Mouse (Mus musculus): Measurements from ENCODE around the gene Siglece. TPM values are rescaled to one million over a fixed set of nuclear protein-coding genes. Genes with fewer than 3 reads are reported as not detected.
A peak's percentile ranks its signal among the peaks of the same experiment; 100 is the strongest.

The Siglece gene
- polyA plus RNA-seq, 1 experiment from 2014 or later = 1.6 TPM

DNA sequence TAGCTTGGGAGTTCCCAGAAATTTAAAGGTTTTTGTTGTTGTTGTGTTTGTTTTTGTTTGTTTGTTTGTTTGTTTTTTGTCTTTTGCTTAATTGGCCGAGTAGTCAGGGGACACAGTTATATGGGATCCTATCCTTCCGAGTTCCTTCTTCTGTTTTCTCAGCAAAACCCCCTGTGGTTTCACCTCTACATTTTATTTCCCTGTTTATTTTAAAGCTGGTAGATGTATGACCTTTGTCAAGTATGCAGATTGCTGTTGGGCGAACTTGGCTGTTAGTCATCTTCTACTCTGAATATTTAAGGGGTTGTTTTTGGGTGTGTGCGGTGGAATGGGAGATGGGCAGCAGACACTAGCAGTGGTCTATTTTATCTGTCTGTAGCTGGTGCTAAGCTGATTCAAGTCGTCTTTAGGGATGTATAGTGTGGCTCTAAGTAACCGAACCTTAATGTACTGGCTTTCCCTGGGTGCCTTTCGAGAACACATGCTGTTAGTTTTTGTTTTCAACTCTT is 51.6 kb downstream of the Siglece start:
- no peaks in the 10 kb centered on the region for H3K36me3 ChIP-seq (ENCODE audit: control insufficient read depth, insufficient read depth, low read length)
- WGBS = 71% methylated on average over 7 of the region's 7 CpGs
- no peak overlapping the region for H3K27ac ChIP-seq (ENCODE audit: low read length)
- H3K27me3 ChIP-seq (replicated peaks; ENCODE audit: control insufficient read depth, insufficient read depth, low read length) = no peaks in the 10 kb centered on the region
- H3K4me1 ChIP-seq (ENCODE audit: control insufficient read depth, insufficient read depth, low read length) = peaks cover 3% of the 10 kb centered on the region
- no peak for ATAC-seq
- H3K4me2 ChIP-seq (ENCODE audit: low read depth, low read length) = no peak overlapping the region
- no peak overlapping the region for H3K9ac ChIP-seq (ENCODE audit: low read depth, low read length)
- no peaks in the 10 kb centered on the region for H3K9me3 ChIP-seq (ENCODE audit: control insufficient read depth, low read length)
- H3K4me3 ChIP-seq (ENCODE audit: low read length) = no peak overlapping the region

- H3K4me3 ChIP-seq (ENCODE audit: low read length) = no peak overlapping the region
- peaks cover 3% of the 10 kb centered on the region for H3K4me1 ChIP-seq (ENCODE audit: control insufficient read depth, insufficient read depth, low read length)
- ATAC-seq = no peak
- WGBS = 40% methylated on average over 5 of the region's 5 CpGs
- H3K36me3 ChIP-seq (ENCODE audit: control insufficient read depth, insufficient read depth, low read length) = no peaks in the 10 kb centered on the region
- no peak overlapping the region for H3K9ac ChIP-seq (ENCODE audit: low read depth, low read length)
- no peak overlapping the region for H3K27ac ChIP-seq (ENCODE audit: low read length)
- H3K9me3 ChIP-seq (ENCODE audit: control insufficient read depth, low read length) = no peaks in the 10 kb centered on the region
- no peak overlapping the region for H3K4me2 ChIP-seq (ENCODE audit: low read depth, low read length)
- no peaks in the 10 kb centered on the region for H3K27me3 ChIP-seq (replicated peaks; ENCODE audit: control insufficient read depth, insufficient read depth, low read length)
Observed at GRCm38 (mm10) chr7:43607743-43608287, 52.1 kb downstream of the Siglece start.

- Histone ChIP-seq H3K9ac (ENCODE audit: low read depth, low read length) (0 out of 2 replicates have a peak within 1 kb of the TSS, but pooled peaks have one; percentile 21), H3K9me3 (ENCODE audit: control insufficient read depth, low read length) (no peaks in the 10 kb centered on the region), H3K4me3 (ENCODE audit: low read length) (peak within 1 kb of the TSS; percentile 36), H3K27me3 (replicated peaks; ENCODE audit: control insufficient read depth, insufficient read depth, low read length) (no peaks in the 10 kb centered on the region), H3K4me1 (ENCODE audit: control insufficient read depth, insufficient read depth, low read length) (peaks cover 3% of the 10 kb centered on the region), H3K27ac (ENCODE audit: low read length) (no peak within 1 kb of the TSS), H3K4me2 (ENCODE audit: low read depth, low read length) (peak within 1 kb of the TSS; percentile 75), H3K36me3 (ENCODE audit: control insufficient read depth, insufficient read depth, low read length) (no peaks in the 10 kb centered on the region)
- WGBS = 14% methylated on average over 41 of the region's 41 CpGs
- peak; percentile 91 for ATAC-seq
Observed at GRCm38 (mm10) chr7:43606896-43607742, 52.8 kb downstream of the Siglece start, which contains the start of gene Zfp819. Gene Zfp819 (plus strand): TSS chr7:43607169.

GRCm38 (mm10) chr7:43601884-43602283 is 58.1 kb downstream of the Siglece start:
- no peak overlapping the region for H3K9ac ChIP-seq (ENCODE audit: low read depth, low read length)
- no peaks in the 10 kb centered on the region for H3K9me3 ChIP-seq (ENCODE audit: control insufficient read depth, low read length)
- WGBS = 21% methylated on average over 5 of the region's 5 CpGs
- H3K4me1 ChIP-seq (ENCODE audit: control insufficient read depth, insufficient read depth, low read length) = no peaks in the 10 kb centered on the region; the same call in 1 of the 2 replicates
- no peak overlapping the region for H3K4me2 ChIP-seq (ENCODE audit: low read depth, low read length)
- H3K27me3 ChIP-seq (replicated peaks; ENCODE audit: control insufficient read depth, insufficient read depth, low read length) = no peaks in the 10 kb centered on the region
- H3K4me3 ChIP-seq (ENCODE audit: low read length) = no peak overlapping the region
- H3K27ac ChIP-seq (ENCODE audit: low read length) = no peak overlapping the region
- no peaks in the 10 kb centered on the region for H3K36me3 ChIP-seq (ENCODE audit: control insufficient read depth, insufficient read depth, low read length)
- no peak for ATAC-seq

Other genes starting within 250 kb of the Siglece start
- 0.26 and 0.61 TPM in 2 replicates for gene Lim2, start 232.5 kb downstream of the Siglece start, polyA plus RNA-seq (2015; fragmentation: Nextera tagmentation; extraction: Ambion mirVana)
- 4.1 and 4.3 TPM in 2 replicates for gene Nkg7, start 223.1 kb downstream of the Siglece start, polyA plus RNA-seq (2015; fragmentation: Nextera tagmentation; extraction: Ambion mirVana)
- gene Cldnd2, start 219.4 kb downstream of the Siglece start, polyA plus RNA-seq (2015; fragmentation: Nextera tagmentation; extraction: Ambion mirVana) = not detected in 2 replicates
- gene Etfb, start 216.1 kb downstream of the Siglece start, polyA plus RNA-seq (2015; fragmentation: Nextera tagmentation; extraction: Ambion mirVana) = 551 and 568 TPM in 2 replicates
- gene Gm45233, start 216.0 kb downstream of the Siglece start, polyA plus RNA-seq (2015; fragmentation: Nextera tagmentation; extraction: Ambion mirVana) = 0.20 and 0.32 TPM in 2 replicates
- gene Vsig10l, start 197.0 kb downstream of the Siglece start, polyA plus RNA-seq (2015; fragmentation: Nextera tagmentation; extraction: Ambion mirVana) = 2.7 and 2.8 TPM in 2 replicates
- 0.33 and 0.38 TPM in 2 replicates for gene Iglon5, start 170.1 kb downstream of the Siglece start, polyA plus RNA-seq (2015; fragmentation: Nextera tagmentation; extraction: Ambion mirVana)
- gene 4931406B18Rik, start 154.2 kb downstream of the Siglece start, polyA plus RNA-seq (2015; fragmentation: Nextera tagmentation; extraction: Ambion mirVana) = not detected in 2 replicates
- 2.3 TPM in 2 replicates for gene Cd33, start 115.7 kb downstream of the Siglece start, polyA plus RNA-seq (2015; fragmentation: Nextera tagmentation; extraction: Ambion mirVana)
- gene Zfp658, start 97.9 kb downstream of the Siglece start, polyA plus RNA-seq (2015; fragmentation: Nextera tagmentation; extraction: Ambion mirVana) = 2.2 and 2.4 TPM in 2 replicates
- 7.5 and 8.3 TPM in 2 replicates for gene Zfp719, start 80.6 kb downstream of the Siglece start, polyA plus RNA-seq (2015; fragmentation: Nextera tagmentation; extraction: Ambion mirVana)
- gene Zfp819, start 53.0 kb downstream of the Siglece start, polyA plus RNA-seq (2015; fragmentation: Nextera tagmentation; extraction: Ambion mirVana) = not detected in 2 replicates
- 9.9 and 10.1 TPM in 2 replicates for gene Ceacam18, start 25.5 kb downstream of the Siglece start, polyA plus RNA-seq (2015; fragmentation: Nextera tagmentation; extraction: Ambion mirVana)
- gene Ctu1, start 11.9 kb upstream of the Siglece start, polyA plus RNA-seq (2015; fragmentation: Nextera tagmentation; extraction: Ambion mirVana) = 11.2 and 11.7 TPM in 2 replicates
- gene Klk14, start 30.3 kb upstream of the Siglece start, polyA plus RNA-seq (2015; fragmentation: Nextera tagmentation; extraction: Ambion mirVana) = 0.11 and 0.33 TPM in 2 replicates
- gene Klk13, start 52.4 kb upstream of the Siglece start, polyA plus RNA-seq (2015; fragmentation: Nextera tagmentation; extraction: Ambion mirVana) = 0.27 and 0.33 TPM in 2 replicates
- gene Klk12, start 108.7 kb upstream of the Siglece start, polyA plus RNA-seq (2015; fragmentation: Nextera tagmentation; extraction: Ambion mirVana) = not detected in 2 replicates
- gene Klk11, start 114.4 kb upstream of the Siglece start, polyA plus RNA-seq (2015; fragmentation: Nextera tagmentation; extraction: Ambion mirVana) = 0.75 and 1.7 TPM in 2 replicates
- gene Klk10, start 120.9 kb upstream of the Siglece start, polyA plus RNA-seq (2015; fragmentation: Nextera tagmentation; extraction: Ambion mirVana) = 2.5 and 6.3 TPM in 2 replicates
- gene Klk9, start 131.7 kb upstream of the Siglece start, polyA plus RNA-seq (2015; fragmentation: Nextera tagmentation; extraction: Ambion mirVana) = 0.15 TPM in 1 of 2 replicates, not detected in the other
- 9.4 and 12.9 TPM in 2 replicates for gene Klk8, start 137.4 kb upstream of the Siglece start, polyA plus RNA-seq (2015; fragmentation: Nextera tagmentation; extraction: Ambion mirVana)
- gene Klk7, start 151.1 kb upstream of the Siglece start, polyA plus RNA-seq (2015; fragmentation: Nextera tagmentation; extraction: Ambion mirVana) = not detected in 2 replicates
- gene Klk6, start 164.3 kb upstream of the Siglece start, polyA plus RNA-seq (2015; fragmentation: Nextera tagmentation; extraction: Ambion mirVana) = 0.10 TPM in 1 of 2 replicates, not detected in the other
- not detected in 2 replicates for gene Klk5, start 181.8 kb upstream of the Siglece start, polyA plus RNA-seq (2015; fragmentation: Nextera tagmentation; extraction: Ambion mirVana)
- gene Klk4, start 221.0 kb upstream of the Siglece start, polyA plus RNA-seq (2015; fragmentation: Nextera tagmentation; extraction: Ambion mirVana) = not detected in 2 replicates

Measured in intestine, embryonic 16.5 days (tissue).